Mouse (Mus musculus) stomach, postnatal 0 days (tissue): Measurements from ENCODE around the gene Myl9. TPM values are rescaled to one million over a fixed set of nuclear protein-coding genes. Genes with fewer than 3 reads are reported as not detected.
A peak's percentile ranks its signal among the peaks of the same experiment; 100 is the strongest.

Experiments used
- ATAC-seq: fragments of 200-750 bp; cut with Nextera tagmentation; 2 replicates; pipeline ENCODE4 v1.8.0; 2017; ENCODE audit not compliant: low FRiP score, low TSS enrichment
- DNase-seq: peaks from one replicate; pipeline ENCODE4 v3.0.0-alpha.2; 2016; ENCODE audit warnings: low spot score
- H3K27ac ChIP-seq: fragments of 300-500 bp; sonication (generic); replicated peaks from 2 replicates; pipeline ENCODE4 v1.5.1; 2014; ENCODE audit warnings: mild to moderate bottlenecking, control low read depth
- H3K27me3 ChIP-seq: fragments of 300-500 bp; sonication (generic); 2 replicates; pipeline ENCODE4 v1.6.1; 2014; ENCODE audit warnings: low read length; ENCODE audit not compliant: control insufficient read depth, insufficient read depth
- H3K36me3 ChIP-seq: fragments of 300-500 bp; sonication (generic); 2 replicates; pipeline ENCODE4 v1.6.1; 2014; ENCODE audit warnings: low read length, mixed read lengths; ENCODE audit not compliant: control insufficient read depth, insufficient read depth
- H3K4me1 ChIP-seq: fragments of 300-500 bp; sonication (generic); replicated peaks from 2 replicates; pipeline ENCODE4 v1.6.1; 2014; ENCODE audit warnings: antibody characterized with exemption; ENCODE audit not compliant: control insufficient read depth, insufficient read depth
- H3K4me2 ChIP-seq: fragments of 300-500 bp; sonication (generic); replicated peaks from 2 replicates; pipeline ENCODE4 v1.6.1; 2014; ENCODE audit warnings: low read depth, mild to moderate bottlenecking, control low read depth, moderate library complexity
- H3K4me3 ChIP-seq: fragments of 300-500 bp; sonication (generic); 2 replicates; pipeline ENCODE4 v1.5.1; 2014; ENCODE audit warnings: low read depth, low read length, control low read depth
- H3K9ac ChIP-seq: fragments of 300-500 bp; sonication (generic); 2 replicates; pipeline ENCODE4 v1.6.1; 2014; ENCODE audit warnings: mild to moderate bottlenecking, low read length, control low read depth, mixed read lengths
- H3K9me3 ChIP-seq: fragments of 300-500 bp; sonication (generic); 2 replicates; pipeline ENCODE4 v1.6.1; 2016; ENCODE audit warnings: low read length; ENCODE audit not compliant: control insufficient read depth
- CTCF ChIP-seq: IDR thresholded peaks from 2 replicates; pipeline ENCODE4 v1.5.1; 2016; ENCODE audit warnings: antibody characterized with exemption, low read depth, mild to moderate bottlenecking, moderate library complexity
- EP300 ChIP-seq: optimal IDR thresholded peaks from 2 replicates; pipeline ENCODE3; 2016; ENCODE audit warnings: antibody characterized with exemption
- WGBS: fragments of 180-500 bp; shearing (Covaris S2); extraction: QIAGEN DNeasy Blood & Tissue Kit; methylation state at CpG from one replicate; pipeline ENCODE4 v1.1.7; 2014; 5-methylcytosine and 5-hydroxymethylcytosine counted together
- polyA plus RNA-seq: library from polyadenylated mRNA; unstranded; fragments of >200 nt; fragmentation: Nextera tagmentation; extraction: Ambion mirVana; gene quantifications from 2 replicates; pipeline ENCODE4 v1.2.1, GENCODE M21; 2015

The Myl9 gene
- polyA plus RNA-seq, 1 experiment from 2014 or later, result 2,268 TPM

GRCm38 (mm10) chr2:156779488-156779887, 4.3 kb downstream of the Myl9 start:
- peak overlapping the region; percentile 44 for H3K4me2 ChIP-seq
- 0 out of 2 replicates have a peak, but pooled peaks cover 2% of the 10 kb centered on the region for H3K36me3 ChIP-seq
- no peaks in the 10 kb centered on the region for H3K4me1 ChIP-seq
- H3K9ac ChIP-seq, result no peak overlapping the region; the same call in 1 of the 2 replicates
- ATAC-seq, result no peak
- peak overlapping the region; percentile 36 for H3K4me3 ChIP-seq
- H3K27me3 ChIP-seq, result no peaks in the 10 kb centered on the region
- H3K9me3 ChIP-seq, result no peaks in the 10 kb centered on the region
- no peak for TF ChIP-seq CTCF
- WGBS, result 23% methylated on average over 2 of the region's 2 CpGs
- DNase-seq, result no peak
- no peak overlapping the region for H3K27ac ChIP-seq

DNA sequence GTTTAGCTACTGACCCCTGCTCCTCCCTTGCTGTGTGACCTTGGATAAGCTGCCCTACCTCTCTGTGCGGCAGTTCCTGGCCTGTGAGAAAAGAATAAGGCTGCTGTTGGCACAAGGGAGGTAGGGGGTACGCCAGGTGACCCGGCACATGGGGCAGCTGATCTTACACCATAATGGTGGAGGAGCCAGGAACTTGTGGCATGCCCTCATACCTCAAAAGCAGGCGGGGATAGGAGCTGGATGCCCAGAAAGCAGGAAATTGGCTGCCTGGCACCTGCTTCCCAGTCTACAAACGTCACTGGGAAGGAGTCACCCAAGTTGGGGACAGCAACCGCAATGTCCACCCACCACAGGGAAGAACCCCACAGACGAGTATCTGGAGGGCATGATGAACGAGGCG, 4.9 kb downstream of the Myl9 start:
- Histone ChIP-seq H3K36me3 (0 out of 2 replicates have a peak, but pooled peaks cover 2% of the 10 kb centered on the region), H3K4me3 (peak overlapping the region; percentile 36), H3K4me2 (peak overlapping the region; percentile 44), H3K9me3 (no peaks in the 10 kb centered on the region), H3K9ac (peak overlapping the region; percentile 47), H3K27me3 (no peaks in the 10 kb centered on the region), H3K27ac (no peak overlapping the region), H3K4me1 (no peaks in the 10 kb centered on the region)
- no peak for DNase-seq
- no peak for ATAC-seq
- WGBS, result 64% methylated on average over 9 of the region's 9 CpGs
- TF ChIP-seq CTCF (no peak), EP300 (no peak)

GRCm38 (mm10) chr2:156780752-156781151, 5.5 kb downstream of the Myl9 start:
- Histone ChIP-seq H3K36me3 (0 out of 2 replicates have a peak, but pooled peaks cover 2% of the 10 kb centered on the region), H3K4me3 (peak overlapping the region; percentile 36), H3K9ac (no peak overlapping the region), H3K9me3 (no peaks in the 10 kb centered on the region), H3K4me2 (no peak overlapping the region), H3K27me3 (no peaks in the 10 kb centered on the region), H3K27ac (no peak overlapping the region), H3K4me1 (no peaks in the 10 kb centered on the region)
- ATAC-seq, result peak; percentile 9; the same call in 1 of the 2 replicates
- peak; percentile 64 for DNase-seq
- no peak for TF ChIP-seq EP300
- TF ChIP-seq CTCF, result no peak
- WGBS, result 24% methylated on average over 17 of the region's 17 CpGs

DNA sequence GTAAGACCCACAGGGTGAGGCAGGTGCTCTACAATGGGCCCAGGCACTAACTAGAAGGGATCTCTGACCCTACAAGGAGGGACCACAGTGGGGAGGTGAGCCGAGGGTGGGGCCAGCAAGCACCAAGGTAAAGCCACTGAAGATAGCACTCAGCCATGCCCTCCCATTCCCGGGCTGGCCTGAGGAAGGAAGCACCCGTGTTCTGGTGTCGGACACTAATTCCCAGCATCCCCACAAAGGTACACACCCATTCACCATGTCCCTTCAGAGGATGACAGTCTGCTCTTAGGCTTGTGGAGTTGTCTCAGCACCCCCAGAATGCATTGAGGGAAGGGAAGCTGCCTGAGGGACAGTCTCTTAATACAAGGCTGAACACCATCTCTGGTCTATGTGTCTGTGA, 6.1 kb downstream of the Myl9 start:
- ATAC-seq (peak; percentile 13; the same call in 1 of the 2 replicates), DNase-seq (peak; percentile 13)
- H3K9me3 ChIP-seq, result no peaks in the 10 kb centered on the region
- H3K27ac ChIP-seq, result no peak overlapping the region
- no peaks in the 10 kb centered on the region for H3K4me1 ChIP-seq
- TF ChIP-seq CTCF (no peak), EP300 (no peak)
- 0 out of 2 replicates have a peak, but pooled peaks cover 2% of the 10 kb centered on the region for H3K36me3 ChIP-seq
- H3K4me2 ChIP-seq, result no peak overlapping the region
- no peak overlapping the region for H3K9ac ChIP-seq
- no peak overlapping the region for H3K4me3 ChIP-seq
- no peaks in the 10 kb centered on the region for H3K27me3 ChIP-seq
- 65% methylated on average over 4 of the region's 4 CpGs for WGBS

DNA sequence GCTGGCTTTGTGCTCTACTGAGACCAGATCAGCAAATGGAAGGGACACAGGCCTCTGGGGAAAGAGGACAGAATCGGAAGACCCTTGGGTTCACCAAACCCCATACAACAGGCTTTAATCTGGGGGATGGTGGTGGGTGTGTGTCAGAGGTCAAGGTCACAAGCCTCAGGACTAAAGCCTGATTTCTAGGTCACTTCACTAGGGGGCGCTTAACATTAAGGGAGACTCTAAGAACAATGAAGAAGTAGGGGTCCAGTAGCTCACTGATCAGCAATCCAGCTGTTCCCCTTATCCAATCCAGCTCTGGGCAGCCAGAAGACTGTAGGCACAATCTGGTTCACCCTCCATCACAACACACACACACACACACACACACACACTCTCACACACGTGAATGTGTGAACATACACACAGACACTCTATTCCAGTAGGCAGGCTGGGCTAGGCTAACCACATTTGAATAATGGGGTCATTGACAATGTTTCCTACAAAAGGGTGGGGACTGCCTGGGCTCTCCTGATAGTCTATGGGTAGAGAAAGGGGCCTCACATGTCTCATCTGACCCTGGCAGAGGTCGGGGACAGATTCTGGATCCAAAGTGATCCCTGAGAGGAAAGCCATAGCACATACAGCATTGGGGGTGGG, 6.7 kb downstream of the Myl9 start:
- DNase-seq, result peak; percentile 12
- H3K4me3 ChIP-seq, result no peak overlapping the region
- ATAC-seq, result no peak
- H3K9ac ChIP-seq, result no peak overlapping the region
- H3K4me1 ChIP-seq, result no peaks in the 10 kb centered on the region
- H3K27ac ChIP-seq, result no peak overlapping the region
- H3K4me2 ChIP-seq, result no peak overlapping the region
- TF ChIP-seq CTCF (peak; percentile 33; the same call in 1 of the 2 replicates), EP300 (no peak)
- WGBS, result 63% methylated on average over 4 of the region's 4 CpGs
- no peaks in the 10 kb centered on the region for H3K27me3 ChIP-seq
- 0 out of 2 replicates have a peak, but pooled peaks cover 2% of the 10 kb centered on the region for H3K36me3 ChIP-seq
- no peaks in the 10 kb centered on the region for H3K9me3 ChIP-seq
